Mouse (Mus musculus): ENCODE measurements at regions not wholly inside any gene's neighbourhood (a gene's known extent, or its start where the extent isn't known, plus 50 kb on each side); places are given as distances from the start of the nearest gene placed in this dataset.
A peak's percentile ranks its signal among the peaks of the same experiment; 100 is the strongest.

GRCm38 (mm10) chr9:30554908-30555307, 128.0 kb downstream of the Snx19 start (continued):
- TF ChIP-seq CTCF (conservative IDR thresholded peaks at IDR 0.05 in 1 of 2, IDR thresholded peaks at IDR 0.05 in 1 of 2; ENCODE audit: low read depth in 2 of 2, low read length in 2 of 2) = peak in 1 of 2 experiments; percentile 42; a peak in 2 of 4 replicates

- no peak for DNase-seq (ENCODE audit: extremely low read depth)
- no peaks in the 10 kb centered on the region for H3K9me3 ChIP-seq (replicated peaks; ENCODE audit: low read length)
- TF ChIP-seq MAX (IDR thresholded peaks at IDR 0.05; ENCODE audit: low read length) (no peak), SMC3 (IDR thresholded peaks at IDR 0.05; ENCODE audit: low read depth, low read length) (no peak), PAX5 (IDR thresholded peaks at IDR 0.05; ENCODE audit: low read length) (no peak), ZKSCAN1 (IDR thresholded peaks at IDR 0.05; ENCODE audit: borderline replicate concordance, low read depth, low read length) (no peak), HCFC1 (IDR thresholded peaks at IDR 0.05; ENCODE audit: low read depth, low read length) (no peak), CTCF (conservative IDR thresholded peaks at IDR 0.05 in 1 of 2, IDR thresholded peaks at IDR 0.05 in 1 of 2; ENCODE audit: low read depth in 2 of 2, low read length in 2 of 2) (no peak), UBTF (IDR thresholded peaks at IDR 0.05; ENCODE audit: low read depth, low read length) (no peak), TCF12 (IDR thresholded peaks at IDR 0.05; ENCODE audit: low read depth, low read length) (no peak), BHLHE40 (IDR thresholded peaks at IDR 0.05; ENCODE audit: low read depth, low read length) (no peak), EP300 (IDR thresholded peaks at IDR 0.05; ENCODE audit: low read length) (no peak), USF2 (conservative IDR thresholded peaks at IDR 0.05; ENCODE audit: low read depth, low read length) (no peak), IRF4 (IDR thresholded peaks at IDR 0.05; ENCODE audit: low read depth, low read length) (no peak), SIN3A (IDR thresholded peaks at IDR 0.05; ENCODE audit: low read length) (no peak), E2F4 (IDR thresholded peaks at IDR 0.05; ENCODE audit: insufficient replicate concordance, low read depth, low read length) (no peak), TBP (conservative IDR thresholded peaks at IDR 0.05; ENCODE audit: low read depth, low read length) (no peak)
- no peaks in the 10 kb centered on the region for H3K4me1 ChIP-seq (ENCODE audit: control insufficient read depth in 1 of 2, insufficient read depth in 2 of 2)
- in situ Hi-C loops (cut with MboI; ENCODE audit: low pct_ligation_motif_present, low pct_unique_long_range_greater_than_20kb, low sequenced_read_pairs) (no loop called here), dilution Hi-C loops (cut with MboI; ENCODE audit: extremely low pct_ligation_motif_present, extremely low pct_unique_long_range_greater_than_20kb, low sequenced_read_pairs) (no loop called here)
- H3K27me3 ChIP-seq (replicated peaks) = no peaks in the 10 kb centered on the region
- no peaks in the 10 kb centered on the region for H3K79me2 ChIP-seq (replicated peaks; ENCODE audit: control insufficient read depth, extremely low read depth, insufficient read depth, poor library complexity, severe bottlenecking)
- H3K9ac ChIP-seq (ENCODE audit: insufficient read depth, low read depth) = no peak overlapping the region
- H3K36me3 ChIP-seq (replicated peaks in 1 of 2; ENCODE audit: control insufficient read depth in 1 of 2, insufficient read depth in 1 of 2, low read length in 1 of 2) = no peaks in the 10 kb centered on the region
- H3K4me2 ChIP-seq (ENCODE audit: insufficient read depth, low read depth, poor library complexity, severe bottlenecking) = no peak overlapping the region
- H3K4me3 ChIP-seq (replicated peaks in 1 of 3; ENCODE audit: low read depth in 2 of 3, low read length in 2 of 3, poor library complexity in 1 of 3) = no peak overlapping the region
- no peak overlapping the region for H3K27ac ChIP-seq (ENCODE audit: insufficient read depth, low read depth)
Observed at GRCm38 (mm10) chr9:30552721-30553120, 125.8 kb downstream of the Snx19 start.

- H3K79me2 ChIP-seq (replicated peaks; ENCODE audit: control insufficient read depth, extremely low read depth, insufficient read depth, poor library complexity, severe bottlenecking) = no peaks in the 10 kb centered on the region
- no peaks in the 10 kb centered on the region for H3K9me3 ChIP-seq (replicated peaks; ENCODE audit: low read length)
- no peak for DNase-seq (ENCODE audit: extremely low read depth)
- no peaks in the 10 kb centered on the region for H3K36me3 ChIP-seq (replicated peaks in 1 of 2; ENCODE audit: control insufficient read depth in 1 of 2, insufficient read depth in 1 of 2, low read length in 1 of 2)
- H3K4me2 ChIP-seq (ENCODE audit: insufficient read depth, low read depth, poor library complexity, severe bottlenecking) = no peak overlapping the region
- H3K27me3 ChIP-seq (replicated peaks) = no peaks in the 10 kb centered on the region
- no peaks in the 10 kb centered on the region for H3K4me1 ChIP-seq (ENCODE audit: control insufficient read depth in 1 of 2, insufficient read depth in 2 of 2)
- dilution Hi-C loops (cut with MboI; ENCODE audit: extremely low pct_ligation_motif_present, extremely low pct_unique_long_range_greater_than_20kb, low sequenced_read_pairs) (no loop called here), in situ Hi-C loops (cut with MboI; ENCODE audit: low pct_ligation_motif_present, low pct_unique_long_range_greater_than_20kb, low sequenced_read_pairs) (no loop called here)
- TF ChIP-seq ZMIZ1 (IDR thresholded peaks at IDR 0.05; ENCODE audit: low read depth, low read length) (no peak), RAD21 (IDR thresholded peaks at IDR 0.05; ENCODE audit: low read depth, low read length) (no peak), MAX (IDR thresholded peaks at IDR 0.05; ENCODE audit: low read length) (no peak), IRF4 (IDR thresholded peaks at IDR 0.05; ENCODE audit: low read depth, low read length) (no peak), USF1 (IDR thresholded peaks at IDR 0.05; ENCODE audit: low read depth, low read length) (no peak), MAFK (IDR thresholded peaks at IDR 0.05; ENCODE audit: insufficient replicate concordance, low read length) (no peak), POLR2AphosphoS2 (IDR thresholded peaks at IDR 0.05; ENCODE audit: low read depth, low read length) (no peak), MEF2A (IDR thresholded peaks at IDR 0.05; ENCODE audit: borderline replicate concordance, low read depth, low read length) (no peak), NRF1 (IDR thresholded peaks at IDR 0.05; ENCODE audit: low read depth, low read length) (no peak), JUND (conservative IDR thresholded peaks at IDR 0.05; ENCODE audit: low read depth, low read length) (no peak), POLR2A (IDR thresholded peaks at IDR 0.05; ENCODE audit: low read depth, low read length) (no peak), CTCF (conservative IDR thresholded peaks at IDR 0.05 in 1 of 2, IDR thresholded peaks at IDR 0.05 in 1 of 2; ENCODE audit: low read depth in 2 of 2, low read length in 2 of 2) (no peak), UBTF (IDR thresholded peaks at IDR 0.05; ENCODE audit: low read depth, low read length) (no peak)
- no peak overlapping the region for H3K27ac ChIP-seq (ENCODE audit: insufficient read depth, low read depth)
- no peak overlapping the region for H3K4me3 ChIP-seq (replicated peaks in 1 of 3; ENCODE audit: low read depth in 2 of 3, low read length in 2 of 3, poor library complexity in 1 of 3)
- H3K9ac ChIP-seq (ENCODE audit: insufficient read depth, low read depth) = no peak overlapping the region
Observed at GRCm38 (mm10) chr9:30549892-30550515, 123.1 kb downstream of the Snx19 start.

Measured in CH12.LX (cell line).